Comparison of ENCODE assay signal across 7 mouse cellular contexts in genomic region chr12:29128844-29129243, GRCm38 (mm10).
A peak's percentile ranks its signal among the peaks of the same experiment; 100 is the strongest.
DNase-seq lines count a peak whose midpoint lies in the region; ATAC-seq lines count a peak whose summit lies in the region.

No protein-coding gene starts in this region.

- no peak overlapping the region for H3K27ac ChIP-seq in liver, embryonic 12.5 days

- H3K9me3 ChIP-seq in liver, embryonic 12.5 days (replicated peaks), result no peaks in the 10 kb centered on the region

- DNase-seq in liver, result peak; percentile 11
- peak; percentile 73 for DNase-seq in adrenal gland, postnatal 10 days
- DNase-seq in frontal cortex, postnatal 14 days (ENCODE audit: low spot score in 2 of 2), result peak; percentile 40 to 59
- DNase-seq in lung, postnatal 14 days, result peak; percentile 17
- DNase-seq in right cerebral cortex, postnatal 36 days (ENCODE audit: low spot score in 2 of 2), result peak; percentile 29 to 36
- DNase-seq in gastrocnemius, postnatal 25 days, result no peak

- WGBS in liver, embryonic 12.5 days (ENCODE audit: insufficient replicate concordance), result 40% methylated on average over 10 of the region's 10 CpGs

- H3K9ac ChIP-seq in liver, embryonic 12.5 days, result no peak overlapping the region

- no peaks in the 10 kb centered on the region for H3K4me1 ChIP-seq in liver, embryonic 12.5 days

- no peak overlapping the region for H3K4me3 ChIP-seq in liver, embryonic 12.5 days

- no peaks in the 10 kb centered on the region for H3K27me3 ChIP-seq in liver, embryonic 12.5 days (replicated peaks)

- ATAC-seq in liver, embryonic 12.5 days, result no peak

- no peaks in the 10 kb centered on the region for H3K36me3 ChIP-seq in liver, embryonic 12.5 days

- H3K4me2 ChIP-seq in liver, embryonic 12.5 days, result no peak overlapping the region
